Mouse (Mus musculus) thymus, postnatal 25 days (tissue): ENCODE results near the gene AC131692.1.

Experiments used
- DNase-seq: peaks from one replicate; pipeline ENCODE4 v3.0.0; 2022

AC131692.1 gene

DNA sequence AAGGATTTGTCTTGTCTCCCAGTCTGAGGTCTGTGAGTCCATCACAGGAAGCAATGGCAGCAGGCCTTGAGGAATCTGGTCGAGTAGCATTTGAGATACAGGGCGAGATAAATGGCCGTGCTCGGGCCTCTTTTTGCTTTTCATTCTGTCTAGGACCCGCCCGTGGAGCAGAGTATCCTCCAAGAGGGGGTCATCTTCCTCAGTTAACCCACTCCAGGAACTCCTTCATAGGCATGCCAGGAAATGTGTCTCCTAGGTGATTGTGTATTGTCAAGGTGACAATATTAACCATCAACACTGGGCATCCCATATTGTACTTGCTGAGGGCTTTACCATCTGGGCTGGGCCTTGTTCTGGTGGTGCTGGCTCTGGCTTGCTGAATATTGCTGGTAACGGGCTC lies at the start of gene AC131692.1:
TSS of gene AC131692.1 (plus strand) at position 301 of the 400 bp plus-strand sequence.
- no peak for DNase-seq

- DNase-seq: no peak
These were observed 48.6 kb upstream of the AC131692.1 start for GRCm38 (mm10) chr19:6045366-6046293.

- DNase-seq: peak; percentile 91
These were observed 47.7 kb upstream of the AC131692.1 start, which contains the start of gene Syvn1 for GRCm38 (mm10) chr19:6046294-6047153. Gene Syvn1 (plus strand): TSS chr19:6046576.

DNA sequence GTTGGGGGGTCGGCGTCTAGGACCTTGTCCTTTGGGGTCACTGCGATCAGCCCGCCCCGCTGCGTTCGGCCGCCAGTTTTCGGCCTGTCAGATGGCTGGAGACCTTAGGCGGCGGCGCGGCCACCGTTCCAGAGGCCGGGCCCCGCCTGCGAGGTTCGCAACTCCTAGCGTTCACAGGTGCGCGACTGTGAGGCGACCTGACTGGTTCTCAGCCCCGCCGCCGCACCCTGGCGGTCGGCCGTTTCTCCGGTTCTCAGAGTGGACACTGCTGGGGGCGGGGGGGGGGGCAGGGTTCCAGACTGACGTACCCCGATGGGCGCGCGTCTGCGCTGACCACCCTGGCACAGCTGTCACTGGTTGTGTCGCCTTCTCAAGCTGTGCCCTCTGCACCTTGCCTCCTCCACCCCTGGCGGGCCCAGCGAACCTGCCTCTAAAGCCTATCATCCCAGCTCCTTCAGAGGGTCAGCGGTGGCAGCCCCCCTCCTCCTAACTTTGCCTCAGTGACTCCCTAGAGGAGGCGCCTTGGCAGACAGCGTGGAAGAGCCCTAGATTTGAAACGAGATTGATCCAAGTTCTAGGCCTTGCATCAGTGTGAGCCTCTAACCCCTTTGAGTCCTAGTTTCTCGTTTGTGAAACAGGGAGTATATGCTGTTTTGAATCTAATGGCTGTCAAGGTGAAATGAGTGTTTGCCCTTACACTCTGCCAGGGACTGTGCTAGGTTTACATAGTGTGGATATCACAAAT lies 46.9 kb upstream of the AC131692.1 start:
- DNase-seq: no peak

DNA sequence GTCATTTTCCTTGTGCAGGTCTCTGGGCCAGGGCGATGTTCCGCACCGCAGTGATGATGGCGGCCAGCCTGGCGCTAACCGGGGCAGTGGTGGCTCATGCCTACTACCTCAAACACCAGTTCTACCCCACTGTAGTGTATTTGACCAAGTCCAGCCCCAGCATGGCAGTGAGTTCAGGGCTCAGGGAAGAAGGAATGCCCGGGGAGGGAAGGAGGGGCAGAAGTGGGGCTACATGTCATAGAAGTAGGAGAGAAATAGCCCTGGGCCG lies 46.4 kb upstream of the AC131692.1 start:
- DNase-seq: no peak

- DNase-seq: no peak
These were observed 45.4 kb upstream of the AC131692.1 start for GRCm38 (mm10) chr19:6048681-6049410.

DNA sequence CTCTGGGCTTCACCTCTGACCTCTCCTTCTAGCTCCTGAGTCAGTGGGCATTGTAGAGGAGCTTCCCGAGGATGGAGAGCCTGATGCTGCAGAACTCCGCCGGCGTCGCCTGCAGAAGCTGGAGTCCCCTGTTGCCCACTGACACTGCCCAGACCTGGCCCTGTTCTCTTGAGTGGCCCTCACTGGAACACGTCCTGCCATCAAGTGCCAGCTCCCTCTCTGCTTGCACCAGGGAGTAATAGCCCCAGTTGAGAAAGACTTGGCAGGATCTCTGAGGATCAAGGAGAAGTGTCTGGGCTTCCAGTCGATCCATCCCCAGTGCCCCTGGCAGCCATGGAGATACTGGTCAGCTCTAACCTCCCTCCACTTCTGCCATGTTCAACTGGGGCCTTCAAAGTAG lies 41.7 kb upstream of the AC131692.1 start:
- no peak for DNase-seq

- DNase-seq: no peak
These were observed 39.9 kb upstream of the AC131692.1 start for GRCm38 (mm10) chr19:6054296-6054695.

DNA sequence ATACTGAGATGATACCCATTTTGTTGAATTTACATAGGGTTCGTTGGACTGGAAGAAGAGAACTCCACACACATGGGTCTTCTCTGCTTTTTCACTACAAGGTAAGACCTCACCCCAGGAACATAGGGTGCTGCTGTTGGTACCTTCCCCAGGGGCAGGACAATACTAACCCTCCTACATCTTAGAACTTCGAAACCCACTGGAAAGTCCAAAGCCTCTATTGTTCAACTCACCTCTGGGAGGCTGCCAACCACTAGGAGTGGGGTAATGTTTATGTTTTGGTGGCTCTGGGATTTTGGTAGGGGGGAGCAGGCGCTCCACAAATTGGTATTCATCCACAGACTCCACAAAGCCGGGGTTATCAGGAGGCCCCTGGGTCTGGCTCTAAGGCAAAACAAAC lies 37.5 kb upstream of the AC131692.1 start:
- DNase-seq: no peak

- DNase-seq: peak; percentile 99
These were observed 36.7 kb upstream of the AC131692.1 start, which contains the start of the genes Mrpl49 and Fau for GRCm38 (mm10) chr19:6057313-6058096. Gene Mrpl49 (minus strand): TSS chr19:6057785. Gene Fau (plus strand): TSS chr19:6057844.

DNA sequence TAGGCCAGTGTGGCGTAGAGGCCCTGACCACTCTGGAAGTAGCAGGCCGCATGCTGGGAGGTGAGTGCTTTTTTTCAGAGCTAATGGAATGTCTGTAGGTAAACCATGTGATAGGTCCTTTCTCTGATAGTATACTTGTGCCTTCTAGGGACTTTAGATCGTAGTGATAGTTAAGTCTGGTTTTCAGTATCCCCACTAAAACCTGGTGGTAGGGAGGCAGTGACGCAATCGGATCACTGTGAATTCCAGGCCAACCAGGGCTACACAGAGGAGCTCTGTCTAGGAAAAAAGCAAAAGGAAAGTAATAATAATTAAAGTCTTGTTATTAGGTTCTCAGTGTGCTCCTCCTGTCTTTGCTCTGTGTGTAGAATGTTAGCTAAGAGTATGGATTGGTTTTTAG lies 35.7 kb upstream of the AC131692.1 start:
- DNase-seq: no peak

GRCm38 (mm10) chr19:6058966-6059365 lies 35.3 kb upstream of the AC131692.1 start:
- DNase-seq: no peak

GRCm38 (mm10) chr19:6061021-6061533 lies 33.1 kb upstream of the AC131692.1 start, which contains the start of gene Znhit2:
Gene Znhit2 (plus strand): TSS chr19:6061192.
- DNase-seq: peak; percentile 94

DNA sequence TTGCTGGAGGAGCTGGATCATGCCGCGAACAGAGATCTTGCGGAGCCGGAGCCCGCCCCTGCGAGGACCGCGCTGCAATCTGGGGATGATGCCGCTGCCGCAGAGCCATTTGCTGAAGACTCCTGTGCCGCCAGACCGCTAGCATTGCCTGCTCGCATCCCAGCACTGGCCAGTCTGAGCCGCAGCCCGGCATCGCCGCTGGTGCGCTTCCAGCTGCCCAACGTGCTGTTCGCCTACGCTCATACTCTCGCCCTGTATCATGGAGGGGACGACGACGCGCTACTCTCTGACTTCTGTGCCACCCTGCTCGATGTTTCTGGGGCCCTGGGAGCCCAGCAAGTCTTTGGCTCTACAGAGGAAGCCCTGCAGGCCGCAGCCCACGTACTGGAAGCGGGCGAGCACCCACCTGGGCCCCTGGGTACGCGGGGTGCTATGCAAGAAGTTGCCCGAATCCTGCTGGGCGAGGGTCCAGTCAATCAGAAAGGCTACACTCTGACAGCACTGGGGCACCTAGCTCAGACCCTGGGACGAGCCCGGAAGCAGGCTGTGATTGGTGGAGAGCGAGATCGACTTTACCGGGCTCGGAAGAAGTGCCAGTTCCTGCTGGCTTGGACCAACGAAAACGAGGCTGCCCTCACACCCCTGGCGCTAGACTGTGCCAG lies 32.4 kb upstream of the AC131692.1 start:
- peak; percentile 72 for DNase-seq

GRCm38 (mm10) chr19:6062418-6062817 lies 31.8 kb upstream of the AC131692.1 start:
- no peak for DNase-seq

DNA sequence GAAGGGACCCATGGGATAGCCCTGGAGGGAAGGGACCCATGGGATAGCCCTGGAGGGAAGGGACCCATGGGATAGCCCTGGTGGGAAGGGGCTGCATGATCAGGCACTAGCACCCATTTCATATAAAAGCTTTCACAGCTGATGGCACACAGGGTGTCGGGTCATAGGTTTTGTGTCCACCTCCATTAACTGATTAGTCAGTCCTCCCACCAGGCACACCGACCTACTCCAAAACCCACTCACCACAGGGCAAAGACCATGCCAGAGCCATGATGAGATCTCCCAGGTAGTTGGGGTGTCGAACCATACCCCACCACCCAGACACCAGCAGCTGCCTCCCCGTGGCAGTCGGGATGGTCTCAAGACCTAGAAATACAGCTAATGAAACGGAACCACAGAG lies 31.1 kb upstream of the AC131692.1 start:
- DNase-seq: no peak

DNA sequence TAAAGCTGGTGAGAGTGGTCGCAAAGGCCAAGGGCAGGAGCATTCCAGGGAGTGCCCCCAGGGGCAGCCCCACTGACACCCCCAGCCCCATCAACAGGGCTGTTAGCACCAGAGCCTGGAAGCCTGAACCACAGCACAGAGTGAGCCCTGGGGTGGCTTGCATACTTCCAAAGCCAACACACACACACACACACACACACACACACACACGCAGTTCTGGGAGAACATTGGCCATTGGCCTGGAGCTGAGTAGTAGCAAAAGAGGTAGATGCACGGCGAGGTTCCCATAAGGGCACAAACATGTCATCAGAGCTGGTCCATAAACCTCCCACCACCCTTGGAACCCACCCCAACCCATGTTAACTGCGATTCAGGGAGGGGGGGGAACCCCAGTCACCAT lies 27.6 kb upstream of the AC131692.1 start:
- DNase-seq: no peak

- peak; percentile 87 for DNase-seq
These were observed 27.1 kb upstream of the AC131692.1 start for GRCm38 (mm10) chr19:6067011-6067723.

GRCm38 (mm10) chr19:6067724-6068415 lies 26.3 kb upstream of the AC131692.1 start, which contains the start of gene Tm7sf2:
Gene Tm7sf2 (minus strand): TSS chr19:6068373.
- peak; percentile 87 for DNase-seq
